Mouse (Mus musculus) embryonic fibroblast, embryonic 13.5 days (primary cell): Measurements from ENCODE around the gene Pck1.

Experiments used
- CTCF ChIP-seq: IDR thresholded peaks from 2 replicates; pipeline ENCODE4 v1.5.1; 2011; ENCODE audit warnings: mild to moderate bottlenecking, control low read depth, low read length, moderate library complexity, borderline replicate concordance; ENCODE audit not compliant: insufficient read depth
- POLR2A ChIP-seq: IDR thresholded peaks from 2 replicates; pipeline ENCODE4 v1.6.1; 2011; ENCODE audit warnings: low read depth, mild to moderate bottlenecking, control low read depth, low read length, moderate library complexity

- TF ChIP-seq POLR2A, result no peak
- TF ChIP-seq CTCF, result no peak
These were observed 4.8 kb upstream of the Pck1 start for GRCm38 (mm10) chr2:173148001-173148400.
